Mouse (Mus musculus) brain, embryonic 18.5 days (tissue): ENCODE data around the gene Anapc7.

Experiments used
- DNase-seq: peaks from one replicate; pipeline ENCODE4 v3.0.0-alpha.2; 2012; ENCODE audit warnings: low read depth, low spot score

Anapc7 gene

GRCm38 (mm10) chr5:122494449-122494848 is 73.0 kb downstream of the Anapc7 start:
- DNase-seq, result no peak
